Mouse (Mus musculus): ENCODE measurements at regions not wholly inside any gene's neighbourhood (a gene's known extent, or its start where the extent isn't known, plus 50 kb on each side); places are given as distances from the start of the nearest gene placed in this dataset.

DNA sequence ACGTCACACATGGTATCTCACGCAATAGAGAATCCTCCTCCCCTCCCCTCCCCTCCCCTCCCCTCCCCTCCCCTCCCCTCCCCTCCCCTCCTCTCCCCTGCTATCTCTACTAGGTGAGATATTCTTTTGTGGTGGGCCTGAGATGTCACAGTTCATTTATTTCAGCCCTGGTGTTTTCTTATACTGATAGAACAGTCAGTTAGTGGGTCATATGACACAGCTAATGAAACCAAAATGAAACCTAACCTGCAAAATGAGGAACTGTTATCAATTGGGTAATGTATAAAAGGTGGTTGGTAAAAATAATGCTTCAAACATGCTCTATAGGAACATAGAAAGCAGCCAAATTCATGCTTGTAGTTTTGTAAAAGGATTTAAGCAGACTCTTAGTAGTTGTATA is 174.5 kb upstream of the Syt1 start:
- no peak for TF ChIP-seq GATA1 (IDR thresholded peaks at IDR 0.05; ENCODE audit: borderline replicate concordance, low read length)
- TF ChIP-seq FLI1 (IDR thresholded peaks at IDR 0.05; ENCODE audit: low read length) = no peak

Data from megakaryocyte, embryonic 14.5 days (primary cell).